Mouse (Mus musculus) activated CD4-positive, CD25-positive, alpha-beta regulatory T cell, adult 4 months (primary cell): Measurements from ENCODE around the gene Elavl1. TPM values are rescaled to one million over a fixed set of nuclear protein-coding genes. Genes with fewer than 3 reads are reported as not detected.
"Not testable (repeated sequence)": the region's sequence is repeated elsewhere in the genome, so short reads cannot be mapped to it uniquely, and the experiment has no call there.

Source experiments
- ATAC-seq: one replicate; pipeline ENCODE4 v1.8.0; 2017
- polyA plus RNA-seq, 2 experiments: library from polyadenylated mRNA; unstranded; fragments of 100-300 nt; shearing (Covaris generic); gene quantifications; one replicate each; pipeline ENCODE4 v1.2.1; 2017

Gene Elavl1
- polyA plus RNA-seq, 2 experiments from 2014 or later = 37.2 to 38.4 TPM

GRCm38 (mm10) chr8:4257350-4257749 lies 67.9 kb downstream of the Elavl1 start:
- no peak for ATAC-seq

DNA sequence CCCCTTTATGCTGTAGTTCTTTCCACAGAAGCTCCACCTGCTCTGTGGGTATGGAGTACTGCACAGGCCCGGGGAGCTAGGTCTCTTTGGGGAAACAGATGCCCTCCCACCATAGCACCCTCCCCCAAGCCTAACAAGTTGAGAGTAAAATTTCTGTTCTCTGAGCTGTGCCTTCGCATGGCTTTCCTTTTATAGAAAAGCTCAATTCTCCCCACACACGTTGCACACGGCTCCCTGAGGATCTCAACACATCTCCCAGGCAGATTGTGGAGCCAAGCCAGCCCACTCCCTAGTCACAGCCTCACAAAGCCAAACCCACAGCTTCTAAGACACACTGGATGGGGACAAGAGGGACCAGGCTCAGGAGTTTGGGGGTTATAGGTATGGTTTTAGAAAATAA lies 68.3 kb downstream of the Elavl1 start:
- ATAC-seq = no peak

DNA sequence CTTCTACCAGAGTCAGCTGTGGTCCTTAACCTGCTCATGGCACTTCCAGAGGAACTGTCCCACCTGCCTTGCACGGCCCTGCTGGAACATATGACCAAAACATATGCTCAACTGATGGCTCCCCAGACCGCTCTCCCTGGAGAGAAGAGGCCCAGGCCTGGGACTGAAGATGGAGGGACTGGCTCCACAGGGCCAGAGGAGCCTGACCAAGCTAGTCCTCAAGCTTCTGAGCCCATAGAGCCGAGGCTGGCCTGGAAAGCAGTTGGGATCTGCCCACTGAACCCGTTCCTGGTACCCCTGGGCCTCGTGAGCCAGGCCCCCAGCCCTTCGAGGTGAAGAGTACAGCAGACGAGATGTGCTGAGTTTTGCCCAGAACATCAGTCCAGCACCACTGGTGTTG lies 69.7 kb downstream of the Elavl1 start:
- ATAC-seq = not testable (repeated sequence)

- no peak for ATAC-seq
Observed at GRCm38 (mm10) chr8:4254001-4254400, 71.2 kb downstream of the Elavl1 start.

GRCm38 (mm10) chr8:4252934-4253841 lies 72.0 kb downstream of the Elavl1 start, which contains the start of gene Snapc2:
Gene Snapc2, plus strand, starts transcription at chr8:4253080.
- peak; percentile 89 for ATAC-seq

GRCm38 (mm10) chr8:4252116-4252760 lies 73.0 kb downstream of the Elavl1 start:
- no peak for ATAC-seq

- ATAC-seq = peak; percentile 48
Observed at GRCm38 (mm10) chr8:4250306-4250970, 74.8 kb downstream of the Elavl1 start.

- ATAC-seq = no peak
Observed at GRCm38 (mm10) chr8:4249213-4249612, 76.0 kb downstream of the Elavl1 start.

DNA sequence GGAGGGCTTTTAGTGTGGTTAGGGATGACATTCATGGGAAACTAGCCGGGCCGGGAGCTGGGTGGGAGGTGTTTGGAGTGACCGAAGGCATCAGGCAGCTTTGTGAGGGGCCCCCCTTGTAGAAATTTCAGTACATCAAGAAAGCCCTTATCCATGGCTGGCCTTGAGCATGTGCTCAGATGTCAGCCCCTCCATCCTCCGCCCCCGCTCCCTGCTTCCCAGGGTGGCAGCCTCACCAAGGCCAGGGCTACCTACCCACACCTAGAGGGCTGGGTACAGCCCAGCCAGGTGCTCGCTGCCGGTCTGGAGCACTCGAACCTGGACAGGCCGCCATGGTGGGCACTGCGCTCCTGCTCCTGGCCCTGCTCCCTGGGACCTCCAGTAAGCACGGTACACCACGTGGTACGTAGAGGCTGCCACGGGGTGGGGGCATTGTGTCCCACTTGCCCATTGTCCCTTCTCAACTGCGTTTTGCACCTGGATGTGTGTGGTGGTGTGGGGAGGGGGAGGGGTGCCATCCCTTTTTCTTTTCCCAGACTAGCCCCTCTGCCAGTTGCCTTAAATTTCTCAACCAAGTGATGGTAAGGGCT lies 77.2 kb downstream of the Elavl1 start, which contains the start of gene Tgfbr3l:
TSS of gene Tgfbr3l (plus strand) at position 264 of the 590 bp plus-strand sequence.
- no peak for ATAC-seq

- ATAC-seq = no peak
Observed at GRCm38 (mm10) chr8:4247241-4247640, 78.0 kb downstream of the Elavl1 start.

DNA sequence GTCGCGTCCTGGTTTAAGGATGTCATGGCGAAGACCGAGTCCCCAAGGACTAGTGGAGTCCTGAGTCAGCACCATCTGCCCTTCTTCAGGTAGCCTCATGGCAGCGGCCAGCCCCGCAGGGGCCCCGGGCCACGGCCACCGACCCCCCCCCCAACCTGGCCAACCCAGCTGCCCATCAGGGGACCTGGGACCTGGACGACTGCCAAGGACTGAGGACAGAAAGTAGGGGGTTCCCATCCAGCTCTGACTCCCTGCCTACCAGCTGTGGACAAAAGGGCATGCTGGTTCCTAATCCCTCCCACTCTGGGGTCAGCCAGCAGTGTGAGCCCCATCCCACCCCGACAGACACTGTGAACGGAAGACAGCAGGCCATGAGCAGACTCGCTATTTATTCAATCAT lies 79.5 kb downstream of the Elavl1 start:
- ATAC-seq = no peak

DNA sequence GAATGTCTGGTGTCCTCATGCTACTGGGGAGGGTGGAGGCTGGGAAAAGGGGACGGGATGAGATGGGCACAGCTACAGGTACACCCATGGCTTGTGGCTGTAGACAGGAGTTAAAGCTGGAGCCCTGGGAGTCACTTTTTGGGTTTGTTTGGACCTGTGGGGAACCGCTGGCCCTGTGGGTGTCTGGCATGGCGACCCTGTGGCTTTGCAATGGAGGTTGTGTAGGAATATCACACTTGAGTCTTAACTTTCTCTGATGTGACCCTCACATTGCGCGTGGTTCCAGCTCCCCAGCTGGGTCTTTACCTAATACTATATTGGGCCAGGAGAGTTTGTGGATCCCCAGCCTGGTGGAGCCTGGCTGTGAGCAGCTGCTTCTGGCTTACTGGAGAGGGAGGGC lies 80.2 kb downstream of the Elavl1 start:
- ATAC-seq = no peak

GRCm38 (mm10) chr8:4239193-4239890 lies 85.9 kb downstream of the Elavl1 start:
- peak; percentile 27 for ATAC-seq

- peak; percentile 91 for ATAC-seq
Observed at GRCm38 (mm10) chr8:4238434-4239192, 86.6 kb downstream of the Elavl1 start, which contains the start of the genes Map2k7 and Gm49320. Gene Map2k7, plus strand, starts transcription at chr8:4238740. Gene Gm49320, plus strand, starts transcription at chr8:4238865.

GRCm38 (mm10) chr8:4237814-4238433 lies 87.3 kb downstream of the Elavl1 start:
- ATAC-seq = no peak

Other genes starting within 250 kb of the Elavl1 start
- gene Cd209f, start 219.6 kb downstream of the Elavl1 start, polyA plus RNA-seq = not detected
- not detected for gene Cd209g, start 191.3 kb downstream of the Elavl1 start, polyA plus RNA-seq
- gene Evi5l, start 158.8 kb downstream of the Elavl1 start, polyA plus RNA-seq = 1 to 10 TPM; 4.1 TPM
- under 1 TPM in 1 of 2 experiments, not detected in 1; 0.15 TPM for gene Prr36, start 108.0 kb downstream of the Elavl1 start, polyA plus RNA-seq
- gene Lrrc8e, start 98.6 kb downstream of the Elavl1 start, polyA plus RNA-seq = not detected
- 10 to 100 TPM; 18.3 to 29.8 TPM for gene Map2k7, start 86.7 kb downstream of the Elavl1 start, polyA plus RNA-seq
- 1 to 10 TPM in 1 of 2 experiments, under 1 TPM in 1; 0.61 to 1.3 TPM for gene Gm49320, start 86.5 kb downstream of the Elavl1 start, polyA plus RNA-seq
- gene Tgfbr3l, start 77.2 kb downstream of the Elavl1 start, polyA plus RNA-seq = 1 to 10 TPM; 3.5 to 6.8 TPM
- 10 to 100 TPM; 10.4 to 11.0 TPM for gene Snapc2, start 72.3 kb downstream of the Elavl1 start, polyA plus RNA-seq
- gene Ctxn1, start 66.1 kb downstream of the Elavl1 start, polyA plus RNA-seq = under 1 TPM in 1 of 2 experiments, not detected in 1; 0.83 TPM
- gene Timm44, start 49.5 kb downstream of the Elavl1 start, polyA plus RNA-seq = 10 to 100 TPM; 74.9 to 77.5 TPM
- gene Ccl25, start 203 bp downstream of the Elavl1 start, polyA plus RNA-seq = 10 to 100 TPM in 1 of 2 experiments, 1 to 10 TPM in 1; 7.8 to 10.8 TPM
- gene Cers4, start 167.6 kb upstream of the Elavl1 start, polyA plus RNA-seq = 10 to 100 TPM; 72.9 to 87.0 TPM